Mouse (Mus musculus): ENCODE results near the gene Echdc3.

Echdc3 gene

GRCm38 (mm10) chr2:6168560-6168959 is 44.3 kb downstream of the Echdc3 start:
- DNase-seq (ENCODE audit: low read depth, low spot score): no peak

- DNase-seq (ENCODE audit: low read depth, low spot score): peak; percentile 87
Observed at GRCm38 (mm10) chr2:6167843-6168558, 44.8 kb downstream of the Echdc3 start.

- peak; percentile 29 for DNase-seq (ENCODE audit: low read depth, low spot score)
Observed at GRCm38 (mm10) chr2:6165771-6166170, 47.1 kb downstream of the Echdc3 start.

GRCm38 (mm10) chr2:6164606-6165290 is 48.1 kb downstream of the Echdc3 start:
- no peak for DNase-seq (ENCODE audit: low read depth, low spot score)

- peak; percentile 48 for DNase-seq (ENCODE audit: low read depth, low spot score)
Observed at GRCm38 (mm10) chr2:6162366-6163040, 50.3 kb downstream of the Echdc3 start.

- no peak for DNase-seq (ENCODE audit: low read depth, low spot score)
Observed at GRCm38 (mm10) chr2:6159735-6160134, 53.1 kb downstream of the Echdc3 start.

- no peak for DNase-seq (ENCODE audit: low read depth, low spot score)
Observed at GRCm38 (mm10) chr2:6159219-6159618, 53.6 kb downstream of the Echdc3 start.

- no peak for DNase-seq (ENCODE audit: low read depth, low spot score)
Observed at GRCm38 (mm10) chr2:6157635-6158034, 55.2 kb downstream of the Echdc3 start.

- no peak for DNase-seq (ENCODE audit: low read depth, low spot score)
Observed at GRCm38 (mm10) chr2:6157208-6157607, 55.6 kb downstream of the Echdc3 start.

GRCm38 (mm10) chr2:6149801-6150200 is 63.0 kb downstream of the Echdc3 start:
- no peak for DNase-seq (ENCODE audit: low read depth, low spot score)

GRCm38 (mm10) chr2:6146901-6147300 is 65.9 kb downstream of the Echdc3 start:
- DNase-seq (ENCODE audit: low read depth, low spot score): no peak

- DNase-seq (ENCODE audit: low read depth, low spot score): no peak
Observed at GRCm38 (mm10) chr2:6146257-6146656, 66.6 kb downstream of the Echdc3 start.

GRCm38 (mm10) chr2:6145611-6146010 is 67.2 kb downstream of the Echdc3 start:
- no peak for DNase-seq (ENCODE audit: low read depth, low spot score)

GRCm38 (mm10) chr2:6142915-6143654 is 69.7 kb downstream of the Echdc3 start:
- DNase-seq (ENCODE audit: low read depth, low spot score): no peak

GRCm38 (mm10) chr2:6140572-6141161 is 72.2 kb downstream of the Echdc3 start:
- DNase-seq (ENCODE audit: low read depth, low spot score): no peak
